Mouse (Mus musculus) spleen, adult 10 weeks (tissue): ENCODE results near the gene Trappc6b. TPM values are rescaled to one million over a fixed set of nuclear protein-coding genes. Genes with fewer than 3 reads are reported as not detected.

ENCODE experiments used
- polyA plus RNA-seq: library from polyadenylated mRNA; stranded (reverse); fragments of 350-450 nt; fragmentation: Illumina TruSeq; extraction: RNeasy Lipid Tissue Mini Kit (QIAGEN cat#74804); gene quantifications from one replicate; pipeline ENCODE4 v1.2.3, GENCODE M21; 2015; ENCODE audit warnings: low replicate concordance; ENCODE audit not compliant: insufficient read depth

The Trappc6b gene
- polyA plus RNA-seq: 143 TPM

DNA sequence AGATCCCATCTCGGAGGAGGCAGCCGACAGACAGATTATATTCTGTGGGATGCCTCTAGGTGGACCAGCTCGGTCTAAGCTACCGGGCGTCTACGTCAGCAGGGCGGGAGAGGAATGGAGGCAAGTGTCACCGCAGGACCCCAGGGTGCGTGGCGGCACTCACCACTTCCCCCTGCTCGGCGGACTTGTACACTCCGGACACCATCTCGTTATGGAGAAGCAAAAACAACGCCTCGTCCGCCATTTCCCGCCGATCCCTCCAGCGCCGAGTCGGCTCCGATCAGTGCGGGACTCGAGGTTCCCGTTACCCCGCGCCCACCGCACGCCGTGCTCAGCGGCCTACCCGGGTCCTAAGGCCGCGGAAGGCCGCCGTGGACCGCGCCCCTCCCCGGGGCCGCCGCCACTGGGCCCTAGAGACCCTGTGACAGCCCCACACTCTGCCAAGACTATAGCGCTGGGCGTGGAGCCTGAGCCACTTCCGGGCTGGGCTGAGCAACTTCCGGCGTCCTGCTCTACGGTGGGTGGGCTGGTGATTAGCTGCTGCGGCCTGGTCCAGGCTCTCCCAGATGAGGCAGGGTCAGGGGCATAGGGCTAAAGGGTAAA, at the start of gene Trappc6b:
Trappc6b (minus strand) TSS at position 480 of the 603 bp plus-strand sequence.

DNA sequence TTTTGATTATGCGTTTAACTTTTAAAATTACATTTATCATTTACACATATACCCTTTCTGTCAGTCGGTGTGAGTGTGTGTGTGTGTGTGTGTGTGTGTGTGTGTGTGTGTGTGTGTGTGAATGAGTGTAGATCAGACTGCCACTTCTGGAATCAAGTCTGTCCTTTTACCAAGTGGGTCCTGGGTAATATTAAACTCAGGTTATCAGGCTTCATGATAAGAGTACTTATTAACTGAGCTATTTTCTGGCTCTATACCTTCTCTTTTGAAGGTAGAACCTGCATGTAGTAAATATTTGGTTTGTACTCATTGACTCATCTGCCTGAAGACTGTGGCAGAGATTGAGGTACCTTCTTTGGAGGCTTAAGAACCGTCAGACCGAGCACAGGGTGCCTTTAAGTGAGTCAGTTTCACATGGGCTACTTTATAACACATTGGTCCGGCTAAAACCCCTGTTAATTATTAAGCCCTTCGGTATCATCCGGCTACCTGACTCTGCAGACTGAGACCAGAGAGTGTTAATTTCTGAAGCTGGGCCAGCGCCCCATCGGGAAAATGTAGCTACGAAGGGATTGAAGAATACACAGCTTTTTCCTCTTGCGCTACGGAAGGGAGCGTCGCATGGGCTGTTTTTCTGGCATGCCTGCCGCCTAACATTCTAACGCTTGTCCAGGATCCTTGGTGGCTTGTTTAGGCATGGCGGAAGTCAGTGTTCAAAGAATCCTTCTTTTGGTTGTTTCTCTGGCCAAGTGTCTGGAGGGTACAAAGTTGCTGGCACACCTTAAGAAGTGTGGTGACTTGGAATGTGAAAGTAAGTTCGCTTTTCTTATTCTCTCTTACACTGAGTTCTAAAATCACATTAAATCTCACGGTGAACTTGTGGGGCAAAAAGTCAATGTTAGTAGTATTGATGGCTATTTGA, 34.1 kb upstream of the Trappc6b start, which contains the start of gene Mia2:
Mia2 (plus strand) TSS at position 696 of the 922 bp plus-strand sequence.

DNA sequence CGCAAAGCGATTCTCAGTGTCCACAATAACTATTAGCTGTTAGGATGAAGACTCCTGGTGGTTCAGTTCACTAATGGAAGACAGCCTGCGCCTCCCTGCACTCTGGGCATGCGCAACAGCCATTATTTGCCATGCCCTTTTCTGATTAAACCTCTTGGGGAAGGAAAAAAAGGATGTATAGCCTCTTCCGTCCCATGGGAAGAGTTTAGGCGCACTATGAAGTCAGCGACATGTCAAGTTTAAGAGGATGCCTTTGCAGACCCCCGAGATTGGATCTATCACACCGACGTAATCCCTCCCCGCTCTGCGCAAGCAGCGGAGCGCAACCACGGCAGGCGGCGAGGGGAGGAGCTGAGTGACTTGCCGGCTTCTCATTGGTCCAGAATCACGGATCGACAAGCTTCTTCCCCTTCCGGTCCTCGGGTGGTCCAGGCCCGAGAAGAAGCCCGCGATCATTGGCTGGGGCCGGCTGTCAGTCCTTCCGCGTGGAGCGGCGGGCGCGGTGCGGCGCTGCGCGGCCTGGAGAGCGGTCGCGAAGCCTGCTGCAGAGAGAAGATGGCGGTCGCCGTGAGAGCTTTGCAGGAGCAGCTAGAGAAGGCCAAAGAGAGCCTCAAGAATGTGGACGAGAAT, 5.3 kb upstream of the Trappc6b start, which contains the start of gene Pnn:
Pnn (plus strand) TSS at position 437 of the 630 bp plus-strand sequence.

DNA sequence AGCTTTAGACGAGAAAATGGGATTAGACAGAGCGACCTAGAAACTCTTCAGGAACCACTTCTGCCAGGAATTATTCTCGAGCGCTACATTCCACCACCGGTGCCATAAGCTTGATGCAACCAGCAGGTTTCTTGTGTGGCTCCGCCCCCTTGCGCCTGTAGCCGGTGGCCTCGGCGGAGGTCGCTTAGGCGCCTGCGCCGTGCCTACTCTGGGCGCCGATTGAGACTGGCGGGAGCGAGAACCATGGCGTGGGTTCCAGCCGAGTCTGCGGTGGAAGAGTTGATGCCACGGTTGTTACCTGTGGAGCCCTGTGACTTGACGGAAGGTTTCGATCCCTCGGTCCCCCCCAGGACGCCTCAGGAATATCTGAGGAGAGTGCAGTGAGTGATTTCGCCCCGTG, 48.0 kb downstream of the Trappc6b start, which contains the start of gene Gemin2:
Gemin2 (plus strand) TSS at position 160 of the 400 bp plus-strand sequence.

DNA sequence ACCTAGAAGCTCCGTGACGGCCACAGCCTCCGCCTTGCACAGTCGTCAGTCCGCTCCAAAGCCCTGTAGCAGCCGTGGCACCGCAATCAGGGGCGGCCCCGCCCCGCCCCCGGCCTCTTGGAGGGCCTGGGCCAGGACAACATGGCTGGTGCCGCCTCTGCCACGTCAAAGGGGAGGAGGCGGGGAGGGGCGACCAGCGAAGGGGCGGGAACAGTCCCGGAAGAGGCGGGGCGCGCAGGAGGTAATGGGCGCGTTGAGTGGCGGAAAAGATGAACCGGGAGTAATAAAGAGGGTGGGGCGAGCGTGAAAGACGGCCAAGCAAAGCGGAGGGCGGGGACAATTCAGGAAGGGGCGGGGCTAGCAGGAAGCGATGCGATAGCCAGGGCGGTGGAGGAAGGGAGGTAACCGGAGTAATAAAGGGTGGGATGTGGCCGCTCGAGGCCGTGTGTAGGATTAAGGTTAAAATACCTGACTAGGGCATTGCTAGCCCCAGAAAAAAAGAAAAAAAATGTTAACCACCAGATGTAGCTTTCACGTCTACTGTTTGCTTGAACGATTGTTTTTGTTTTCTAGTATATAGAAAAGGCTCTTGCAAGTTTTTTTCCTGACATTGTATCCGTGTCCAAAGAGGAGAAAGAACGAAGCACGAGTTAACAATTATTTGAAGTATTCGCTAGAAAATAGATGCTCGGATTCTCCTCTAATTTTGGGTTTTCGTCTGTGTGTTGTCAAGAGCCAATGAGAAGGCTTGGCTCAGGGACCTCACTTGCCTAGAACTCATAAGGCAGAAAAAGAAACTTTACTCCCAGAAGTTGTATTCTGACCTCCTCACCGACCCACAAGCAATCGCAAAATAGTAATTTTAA, 49.2 kb downstream of the Trappc6b start, which contains the start of gene Sec23a:
Sec23a (minus strand) TSS at position 174 of the 866 bp plus-strand sequence.

Other genes with a start within 250 kb of the Trappc6b start
- 22.0 TPM for gene Sec23a, start 49.5 kb downstream of the Trappc6b start, polyA plus RNA-seq
- gene Gemin2, start 48.1 kb downstream of the Trappc6b start, polyA plus RNA-seq: 23.2 TPM
- 185 TPM for gene Pnn, start 5.4 kb upstream of the Trappc6b start, polyA plus RNA-seq
- 141 TPM for gene Mia2, start 34.3 kb upstream of the Trappc6b start, polyA plus RNA-seq
- 44.7 TPM for gene Fbxo33, start 158.3 kb upstream of the Trappc6b start, polyA plus RNA-seq